Mouse (Mus musculus) neural tube, embryonic 15.5 days (tissue): Measurements from ENCODE around the gene Eif3m. TPM values are rescaled to one million over a fixed set of nuclear protein-coding genes. Genes with fewer than 3 reads are reported as not detected.
"Not testable (repeated sequence)": the region's sequence is repeated elsewhere in the genome, so short reads cannot be mapped to it uniquely, and the experiment has no call there.

Source experiments
- ATAC-seq: fragments of 200-750 bp; cut with Nextera tagmentation; 2 replicates; pipeline ENCODE4 v1.8.0; 2017; ENCODE audit warnings: mild to moderate bottlenecking, moderate TSS enrichment, moderate library complexity; ENCODE audit not compliant: low FRiP score
- H3K27ac ChIP-seq: fragments of 300-500 bp; sonication (generic); replicated peaks from 2 replicates; pipeline ENCODE4 v1.5.1; 2015; ENCODE audit warnings: mild to moderate bottlenecking, inconsistent platforms
- H3K27me3 ChIP-seq: fragments of 300-500 bp; sonication (generic); replicated peaks from 2 replicates; pipeline ENCODE4 v1.6.1; 2015; ENCODE audit warnings: inconsistent platforms
- H3K36me3 ChIP-seq: fragments of 300-500 bp; sonication (generic); 2 replicates; pipeline ENCODE4 v1.6.1; 2015; ENCODE audit warnings: inconsistent platforms
- H3K4me1 ChIP-seq: fragments of 300-500 bp; sonication (generic); 2 replicates; pipeline ENCODE4 v1.6.1; 2015; ENCODE audit warnings: inconsistent platforms
- H3K4me2 ChIP-seq: fragments of 300-500 bp; sonication (generic); 2 replicates; pipeline ENCODE4 v1.6.1; 2015; ENCODE audit warnings: inconsistent platforms, mild to moderate bottlenecking, moderate library complexity
- H3K4me3 ChIP-seq: fragments of 300-500 bp; sonication (generic); replicated peaks from 2 replicates; pipeline ENCODE4 v1.5.1; 2015; ENCODE audit warnings: mild to moderate bottlenecking, inconsistent platforms
- H3K9ac ChIP-seq: fragments of 300-500 bp; sonication (generic); replicated peaks from 2 replicates; pipeline ENCODE4 v1.6.1; 2015; ENCODE audit warnings: mild to moderate bottlenecking, inconsistent platforms
- H3K9me3 ChIP-seq: fragments of 300-500 bp; sonication (generic); replicated peaks from 2 replicates; pipeline ENCODE4 v1.6.1; 2016; ENCODE audit warnings: inconsistent platforms
- WGBS: fragments of 180-500 bp; shearing (Covaris S2); methylation state at CpG from one replicate; pipeline ENCODE4 v1.1.7; 2015; ENCODE audit warnings: mixed read lengths; 5-methylcytosine and 5-hydroxymethylcytosine counted together
- polyA plus RNA-seq: library from polyadenylated mRNA; unstranded; fragments of >200 nt; fragmentation: Nextera tagmentation; extraction: Ambion mirVana; gene quantifications from 2 replicates; pipeline ENCODE4 v1.2.1, GENCODE M21; 2015

Eif3m gene
- polyA plus RNA-seq, 1 experiment from 2014 or later: 167 TPM

DNA sequence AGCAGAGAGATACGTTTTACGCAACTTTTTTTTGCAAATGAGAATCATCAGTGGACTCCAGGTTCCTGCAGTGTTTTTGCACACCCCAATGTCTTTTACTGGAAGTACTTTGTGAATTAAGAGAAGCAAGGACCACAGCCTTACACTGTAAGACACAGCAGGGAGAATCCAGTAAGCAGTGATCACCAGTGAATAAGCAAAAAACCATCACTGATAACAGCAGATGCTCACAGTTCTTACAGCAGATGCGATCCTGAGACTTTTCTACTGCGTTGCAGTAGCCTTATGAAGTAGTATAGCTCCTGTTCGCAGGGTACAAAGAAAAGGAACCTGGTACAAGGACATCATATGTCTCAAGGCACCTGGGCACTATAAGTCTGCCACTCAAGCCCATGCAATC lies 13.6 kb upstream of the Eif3m start:
- ATAC-seq: no peak

DNA sequence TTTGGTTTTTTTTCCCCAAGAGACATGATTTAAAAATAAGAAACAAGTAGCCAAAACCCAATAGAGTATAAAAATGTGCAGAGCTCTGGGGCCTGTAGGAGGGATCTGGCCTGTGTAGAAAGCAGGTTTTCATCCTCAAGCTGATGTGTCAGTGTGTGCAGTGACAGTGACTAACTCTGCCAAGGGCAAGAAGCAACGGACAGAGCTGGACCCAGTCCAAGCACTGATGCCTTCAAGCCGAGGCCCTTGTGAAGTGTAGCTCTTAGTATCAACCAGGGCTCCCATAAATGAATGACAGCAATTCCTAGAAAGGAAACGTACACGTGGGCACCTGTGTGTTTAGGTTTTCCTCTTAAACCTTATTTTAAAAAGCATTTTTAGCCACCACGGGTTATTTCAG lies 11.9 kb upstream of the Eif3m start:
- Histone ChIP-seq H3K36me3 (no peaks in the 10 kb centered on the region), H3K9ac (no peak overlapping the region), H3K27ac (no peak overlapping the region), H3K4me3 (no peak overlapping the region), H3K27me3 (no peaks in the 10 kb centered on the region), H3K9me3 (no peaks in the 10 kb centered on the region), H3K4me1 (no peaks in the 10 kb centered on the region), H3K4me2 (no peak overlapping the region)
- 73% methylated on average over 5 of the region's 5 CpGs for WGBS
- ATAC-seq: no peak

More for the DNA sequence above, 13.6 kb upstream of the Eif3m start:
- Histone ChIP-seq H3K9me3 (no peaks in the 10 kb centered on the region), H3K9ac (no peak overlapping the region), H3K4me2 (no peak overlapping the region), H3K4me3 (no peak overlapping the region), H3K27ac (no peak overlapping the region), H3K27me3 (no peaks in the 10 kb centered on the region), H3K4me1 (peaks cover under 1% of the 10 kb centered on the region; the same call in 1 of the 2 replicates), H3K36me3 (no peaks in the 10 kb centered on the region)
- 95% methylated on average over 5 of the region's 5 CpGs for WGBS

DNA sequence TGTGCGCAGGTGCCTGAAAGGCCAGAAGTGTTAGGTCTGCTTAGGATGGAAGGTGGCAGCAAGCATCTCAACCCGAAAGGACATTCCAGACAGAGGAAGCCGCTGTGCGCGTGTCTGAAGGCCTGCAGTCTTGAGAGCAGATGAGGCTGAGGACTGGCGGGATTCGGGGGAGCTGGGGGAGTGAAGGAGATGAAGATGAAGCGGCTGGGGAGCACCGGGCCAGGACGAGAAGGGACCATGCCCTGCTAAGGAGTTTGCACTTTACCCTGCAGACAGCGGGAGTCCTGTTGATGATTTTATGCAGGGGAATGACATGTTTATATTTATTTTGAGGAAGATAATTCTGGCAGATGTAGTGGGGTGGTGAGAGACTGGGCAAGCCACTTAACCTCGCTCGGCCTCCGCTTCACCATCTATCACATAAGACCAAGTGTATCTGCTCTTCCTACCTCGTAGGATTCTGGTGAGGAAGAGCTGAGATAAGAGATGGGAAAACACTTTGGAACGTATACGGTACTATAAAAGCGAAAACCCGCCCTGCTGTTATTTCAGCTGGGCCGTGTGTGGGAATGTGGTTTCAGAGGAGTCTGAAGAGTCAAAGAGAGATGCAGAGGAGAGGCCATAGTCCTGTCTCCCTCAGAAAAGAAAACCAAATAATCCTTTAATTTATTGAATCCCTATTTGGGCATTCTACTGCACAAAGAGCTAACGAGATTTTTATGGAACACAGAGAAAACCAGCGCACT lies 10.2 kb upstream of the Eif3m start:
- no peak for ATAC-seq
- no peak overlapping the region for H3K9ac ChIP-seq

DNA sequence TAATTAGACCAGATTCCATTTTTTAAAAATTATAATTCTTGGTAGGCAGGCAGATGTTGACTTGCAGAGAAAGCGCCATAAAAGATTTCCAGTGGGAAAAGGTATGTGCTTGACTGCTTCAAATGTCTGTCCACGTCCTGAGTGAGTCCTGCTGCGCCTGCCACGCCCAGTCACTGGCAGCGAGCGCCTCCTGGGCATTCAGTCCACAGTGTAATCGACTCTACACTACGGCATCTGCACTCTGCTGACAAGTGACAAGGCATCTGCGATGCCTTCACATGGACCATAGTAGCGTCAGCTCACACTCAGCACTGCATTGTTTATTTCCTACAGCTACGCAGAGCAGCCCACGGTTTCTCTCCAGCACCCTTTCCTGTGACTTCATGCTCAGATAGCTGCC lies 8.7 kb upstream of the Eif3m start:
- 84% methylated on average over 12 of the region's 12 CpGs for WGBS
- not testable (repeated sequence) for H3K4me2 ChIP-seq, H3K9ac ChIP-seq, H3K36me3 ChIP-seq, ATAC-seq, H3K4me1 ChIP-seq, H3K27ac ChIP-seq, H3K27me3 ChIP-seq, H3K4me3 ChIP-seq, H3K9me3 ChIP-seq

More for the DNA sequence above, 10.2 kb upstream of the Eif3m start:
- Histone ChIP-seq H3K9me3 (no peaks in the 10 kb centered on the region), H3K36me3 (no peaks in the 10 kb centered on the region), H3K4me2 (no peak overlapping the region), H3K4me1 (no peaks in the 10 kb centered on the region), H3K27ac (no peak overlapping the region), H3K27me3 (no peaks in the 10 kb centered on the region), H3K4me3 (no peak overlapping the region)
- WGBS: 80% methylated on average over 22 of the region's 22 CpGs

DNA sequence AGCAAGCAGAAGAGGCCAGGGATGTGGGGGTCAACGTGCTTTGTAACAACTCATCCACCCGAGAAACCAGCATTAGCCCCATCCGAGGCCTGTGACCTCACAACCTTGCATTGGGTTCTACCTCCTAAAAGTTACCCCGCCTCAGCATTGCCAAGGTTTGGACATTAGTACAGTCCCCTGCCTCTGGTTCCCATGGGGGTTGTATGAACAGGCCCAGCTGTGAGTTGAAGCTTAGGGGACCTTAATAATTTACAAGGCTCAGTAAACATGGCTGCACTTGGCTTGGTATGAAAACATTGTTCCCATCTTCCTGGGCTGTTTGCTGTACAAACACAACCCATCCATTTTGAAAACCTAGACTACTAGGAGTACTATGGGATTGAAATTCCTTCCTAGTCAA lies 6.9 kb upstream of the Eif3m start:
- Histone ChIP-seq H3K36me3 (no peaks in the 10 kb centered on the region), H3K27ac (no peak overlapping the region), H3K4me2 (no peak overlapping the region), H3K4me1 (no peaks in the 10 kb centered on the region), H3K27me3 (no peaks in the 10 kb centered on the region), H3K9ac (no peak overlapping the region), H3K9me3 (no peaks in the 10 kb centered on the region), H3K4me3 (no peak overlapping the region)
- 79% methylated on average over 4 of the region's 4 CpGs for WGBS
- no peak for ATAC-seq

DNA sequence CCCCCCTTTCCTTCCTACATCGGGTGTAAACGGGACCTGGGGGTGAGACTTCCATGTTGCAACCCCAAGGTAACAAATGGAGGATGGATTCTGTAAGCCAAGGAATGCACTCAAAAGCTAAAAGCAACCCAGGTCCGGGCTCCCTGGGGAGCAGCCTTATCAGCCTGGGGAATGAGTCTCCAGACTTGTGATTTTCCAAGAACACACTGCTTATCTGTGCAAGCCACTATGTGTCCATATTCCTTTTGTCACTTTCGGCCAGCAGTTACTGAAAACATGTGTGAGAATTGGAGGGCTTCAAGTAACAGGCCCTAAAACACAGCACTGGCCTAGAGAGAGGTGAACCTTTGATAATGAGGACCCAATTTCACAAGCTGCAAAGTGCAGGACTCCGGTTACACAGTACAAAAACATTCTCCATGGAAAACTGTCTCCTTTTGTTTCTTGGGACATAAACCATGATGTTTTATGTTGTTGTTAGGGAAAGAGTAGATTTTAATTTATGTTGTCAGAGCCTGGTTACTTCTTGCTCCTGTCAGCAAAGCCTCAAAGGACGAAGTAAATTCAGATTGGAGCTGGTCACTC lies 6.2 kb upstream of the Eif3m start:
- Histone ChIP-seq H3K4me1 (no peaks in the 10 kb centered on the region), H3K9me3 (no peaks in the 10 kb centered on the region), H3K27ac (no peak overlapping the region), H3K9ac (no peak overlapping the region), H3K27me3 (no peaks in the 10 kb centered on the region), H3K36me3 (no peaks in the 10 kb centered on the region), H3K4me2 (no peak overlapping the region), H3K4me3 (no peak overlapping the region)
- no peak for ATAC-seq
- WGBS: 70% methylated on average over 6 of the region's 6 CpGs

DNA sequence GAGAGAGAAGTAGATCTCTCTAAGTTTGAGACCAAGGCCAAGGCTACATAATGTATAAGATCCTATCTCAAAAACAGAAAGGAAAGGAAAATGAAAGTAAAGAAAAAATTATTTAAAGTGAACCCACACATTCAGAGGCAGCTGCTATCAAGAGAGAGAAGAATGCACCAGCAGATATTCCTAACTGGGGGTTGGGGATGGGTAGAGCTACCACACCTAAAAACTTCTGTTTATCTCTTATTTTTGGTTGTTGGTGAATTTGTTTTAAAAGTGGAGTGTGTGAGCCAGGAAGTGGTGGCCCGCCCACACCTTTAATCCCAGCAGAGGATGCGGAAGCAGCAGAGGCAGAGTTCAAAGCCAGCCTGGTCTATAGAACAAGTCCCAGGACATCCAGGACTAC lies 5.0 kb upstream of the Eif3m start:
- H3K4me3 ChIP-seq: no peak overlapping the region
- no peak for ATAC-seq
- 99% methylated on average over 2 of the region's 2 CpGs for WGBS
- no peak overlapping the region for H3K9ac ChIP-seq
- H3K4me2 ChIP-seq: no peak overlapping the region
- H3K9me3 ChIP-seq: no peaks in the 10 kb centered on the region
- no peak overlapping the region for H3K27ac ChIP-seq
- peaks cover 8% of the 10 kb centered on the region for H3K4me1 ChIP-seq
- no peaks in the 10 kb centered on the region for H3K36me3 ChIP-seq
- H3K27me3 ChIP-seq: no peaks in the 10 kb centered on the region

DNA sequence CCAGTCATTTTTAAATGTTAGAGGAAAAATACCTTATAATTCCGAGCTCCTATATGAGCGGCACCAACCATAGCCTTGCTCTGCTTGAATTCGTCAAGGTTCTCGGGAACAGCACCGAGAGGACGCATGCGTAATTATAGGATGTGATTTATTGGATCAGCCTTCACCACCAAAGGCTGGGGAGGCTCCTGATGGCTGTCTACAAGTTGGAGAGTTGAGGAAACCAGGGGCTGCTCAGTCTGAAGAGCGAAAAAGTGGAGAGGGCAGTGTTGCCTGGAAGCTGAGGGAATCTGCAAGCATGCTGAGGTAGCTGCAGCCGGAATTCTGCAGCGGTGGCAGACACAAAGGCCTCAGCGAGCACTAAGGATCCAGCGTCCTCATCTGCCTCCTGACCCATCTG lies 4.4 kb upstream of the Eif3m start:
- Histone ChIP-seq H3K4me3 (no peak overlapping the region), H3K36me3 (no peaks in the 10 kb centered on the region), H3K27ac (no peak overlapping the region), H3K9ac (no peak overlapping the region), H3K4me2 (no peak overlapping the region), H3K27me3 (no peaks in the 10 kb centered on the region), H3K4me1 (peaks cover 8% of the 10 kb centered on the region), H3K9me3 (no peaks in the 10 kb centered on the region)
- WGBS: 74% methylated on average over 12 of the region's 12 CpGs
- no peak for ATAC-seq

DNA sequence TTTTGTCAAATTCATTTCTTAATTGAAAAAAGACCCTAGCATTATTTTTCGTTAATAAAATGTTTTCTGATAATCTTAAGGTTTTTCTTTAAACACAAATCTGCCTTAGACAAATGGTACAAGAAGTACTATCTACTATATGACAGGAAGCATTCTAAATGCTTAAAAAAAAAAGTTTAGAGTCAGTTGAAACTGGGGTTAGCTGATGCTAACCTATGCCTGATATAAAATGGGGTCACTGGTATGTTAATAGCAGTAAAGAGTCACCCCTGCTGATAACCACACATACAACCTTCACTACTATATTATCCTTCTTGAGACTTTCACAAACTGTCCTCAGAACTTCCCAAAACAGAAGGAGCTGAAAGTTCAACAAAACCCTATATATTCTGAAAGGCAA lies 2.6 kb upstream of the Eif3m start:
- WGBS: 97% methylated on average over 1 of the region's 1 CpGs
- ATAC-seq: no peak
- Histone ChIP-seq H3K4me3 (no peak overlapping the region), H3K9me3 (no peaks in the 10 kb centered on the region), H3K4me1 (peaks cover 19% of the 10 kb centered on the region), H3K9ac (no peak overlapping the region), H3K27ac (no peak overlapping the region), H3K27me3 (no peaks in the 10 kb centered on the region), H3K4me2 (no peak overlapping the region), H3K36me3 (no peaks in the 10 kb centered on the region)

DNA sequence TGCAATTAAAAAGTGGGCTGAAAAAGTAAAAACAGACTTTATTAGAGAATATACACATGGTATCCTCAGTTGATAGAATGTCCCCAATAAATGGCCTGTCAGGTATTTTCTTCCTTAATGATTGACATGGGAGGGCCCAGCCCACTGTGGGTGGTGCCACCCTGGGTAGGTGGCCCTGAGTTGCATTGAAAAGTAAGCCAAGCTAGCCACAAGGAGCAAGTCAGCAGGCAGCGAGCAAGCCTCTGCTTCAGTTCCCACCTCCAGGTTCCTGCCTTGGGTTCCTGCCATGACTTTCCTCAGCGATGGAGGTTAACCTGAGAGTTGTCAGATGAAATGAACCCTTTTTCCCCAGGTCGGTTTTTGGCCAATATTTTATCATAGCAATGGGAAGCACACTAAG lies 922 bp upstream of the Eif3m start:
- Histone ChIP-seq H3K27me3 (no peaks in the 10 kb centered on the region), H3K4me2 (peak overlapping the region; percentile 67; the same call in 1 of the 2 replicates), H3K9ac (no peak overlapping the region), H3K4me1 (peaks cover 19% of the 10 kb centered on the region), H3K27ac (no peak overlapping the region), H3K9me3 (no peaks in the 10 kb centered on the region), H3K36me3 (peaks cover 10% of the 10 kb centered on the region), H3K4me3 (no peak overlapping the region)
- 86% methylated on average over 3 of the region's 3 CpGs for WGBS
- ATAC-seq: no peak

DNA sequence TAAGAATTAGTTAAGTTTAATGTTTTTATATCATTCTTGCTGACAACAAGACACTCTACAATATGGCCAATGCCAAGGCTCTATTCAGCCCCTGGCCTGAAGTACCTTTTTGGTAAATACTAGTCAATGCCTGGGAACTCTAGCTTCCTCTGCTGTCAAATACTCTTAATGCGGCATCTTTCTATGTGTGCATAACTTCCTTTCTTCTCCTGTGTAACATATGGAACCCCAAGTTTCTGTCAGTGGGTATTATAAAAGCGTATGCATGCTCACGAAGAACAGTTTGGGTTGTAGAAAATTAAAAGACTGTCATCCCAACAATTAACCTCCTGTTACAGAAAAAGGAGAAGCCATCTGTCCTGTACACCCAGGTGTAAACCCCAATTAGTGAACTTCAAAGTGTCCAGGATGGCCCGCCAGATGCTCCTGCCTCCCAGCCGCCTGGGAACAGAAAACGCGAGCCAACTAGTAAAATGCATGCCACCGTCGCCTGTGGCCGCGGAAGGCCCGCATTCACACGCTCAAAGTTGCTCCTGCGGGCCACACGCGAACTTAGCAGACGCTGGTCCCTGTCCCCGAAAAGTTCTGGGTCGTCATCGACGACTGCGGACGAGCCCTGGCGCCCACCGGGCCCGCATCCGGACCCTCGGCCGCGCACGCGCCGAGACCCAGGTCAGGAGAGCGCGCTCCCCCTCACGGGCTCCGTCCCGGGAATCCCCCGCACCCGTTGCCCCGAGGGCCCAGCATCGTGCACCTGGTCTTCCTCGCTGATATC lies 501 bp downstream of the Eif3m start:
- WGBS: under 1% methylated on average over 42 of the region's 43 CpGs
- Histone ChIP-seq H3K9ac (peak overlapping the region; percentile 83), H3K9me3 (no peaks in the 10 kb centered on the region), H3K4me1 (peaks cover 19% of the 10 kb centered on the region), H3K27me3 (no peaks in the 10 kb centered on the region), H3K4me3 (peak overlapping the region; percentile 98), H3K36me3 (peaks cover 22% of the 10 kb centered on the region), H3K27ac (peak overlapping the region; percentile 82), H3K4me2 (peak overlapping the region; percentile 67)
- peak; percentile 90 for ATAC-seq

DNA sequence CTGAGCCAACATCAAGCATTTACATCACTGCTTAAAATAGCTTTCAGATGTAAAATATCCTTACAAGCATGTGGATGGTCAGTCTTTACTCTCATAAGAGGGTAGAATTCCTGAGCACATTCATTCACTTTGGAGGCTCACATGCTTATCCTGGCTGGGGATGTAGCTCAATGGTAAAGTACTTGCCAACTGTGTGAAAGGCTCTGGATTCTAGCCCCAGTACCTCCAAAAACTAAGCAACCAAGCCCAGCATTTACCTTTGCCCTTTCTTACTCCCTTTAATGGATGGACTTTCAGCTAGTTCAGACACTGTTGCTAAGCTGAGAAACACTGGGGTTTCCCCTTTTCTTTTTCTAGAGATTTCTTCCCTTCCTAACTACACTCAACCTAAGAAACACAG lies 9.6 kb downstream of the Eif3m start:
- H3K4me1 ChIP-seq: no peaks in the 10 kb centered on the region
- H3K4me3 ChIP-seq: no peak overlapping the region
- no peak overlapping the region for H3K9ac ChIP-seq
- H3K27me3 ChIP-seq: no peaks in the 10 kb centered on the region
- H3K27ac ChIP-seq: no peak overlapping the region
- H3K36me3 ChIP-seq: peaks cover 63% of the 10 kb centered on the region
- no peaks in the 10 kb centered on the region for H3K9me3 ChIP-seq
- ATAC-seq: no peak
- H3K4me2 ChIP-seq: no peak overlapping the region
